ENCODE assay signal across 8 mouse cellular contexts in the genomic region with DNA sequence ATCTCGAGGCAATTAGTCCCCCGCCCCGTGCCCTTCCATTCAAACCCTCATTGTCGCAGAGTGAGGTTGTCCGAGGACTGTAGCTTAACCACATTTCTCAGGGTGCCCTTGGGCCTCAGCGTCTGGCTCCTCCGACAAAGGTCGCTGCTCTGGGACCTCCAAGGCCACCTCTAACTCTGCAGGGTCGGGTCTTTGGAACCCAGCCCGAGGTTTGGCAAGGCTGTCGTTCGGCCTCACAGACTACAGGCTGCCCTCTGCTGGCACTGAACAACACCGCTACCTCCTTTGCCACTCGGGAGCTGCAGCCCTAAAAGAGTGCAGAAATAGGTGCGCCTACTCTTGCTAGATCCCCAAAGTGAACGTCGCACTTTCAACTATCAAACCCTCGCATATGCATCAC. TPM values are rescaled to one million over a fixed set of nuclear protein-coding genes. Genes with fewer than 3 reads are reported as not detected.
DNase-seq lines count a peak whose midpoint lies in the region; ATAC-seq lines count a peak whose summit lies in the region.
"Had no signal": no experiment of that assay in that cellular context is flagged by ENCODE, and none has a peak within 500 bp of the region (broad histone marks: within the 10 kb centered on the region; RNA-seq: fewer than 3 reads in every experiment).

No protein-coding gene starts in this region.

- no peak overlapping the region for H3K9ac ChIP-seq in intestine, embryonic 14.5 days (ENCODE audit: low read length)
- no peak overlapping the region for H3K9ac ChIP-seq in neural tube, embryonic 12.5 days

- no peaks in the 10 kb centered on the region for H3K36me3 ChIP-seq in intestine, embryonic 14.5 days (ENCODE audit: control insufficient read depth, insufficient read depth, low read length)
- no peaks in the 10 kb centered on the region for H3K36me3 ChIP-seq in neural tube, embryonic 12.5 days

- 2% methylated on average over 18 of the region's 18 CpGs for WGBS in intestine, embryonic 14.5 days
- WGBS in neural tube, embryonic 12.5 days: under 1% methylated on average over 18 of the region's 18 CpGs

- no peak for ATAC-seq in intestine, embryonic 14.5 days (replicated peaks; ENCODE audit: low FRiP score, low TSS enrichment, low read depth)
- ATAC-seq in neural tube, embryonic 12.5 days (ENCODE audit: low FRiP score, low read depth): 0 out of 2 replicates have a peak, but pooled peaks have one; percentile 13

- H3K27me3 ChIP-seq in intestine, embryonic 14.5 days (replicated peaks; ENCODE audit: control insufficient read depth, insufficient read depth, low read length): peaks cover 85% of the 10 kb centered on the region
- peaks cover 83% of the 10 kb centered on the region for H3K27me3 ChIP-seq in neural tube, embryonic 12.5 days (replicated peaks)

- H3K4me2 ChIP-seq in intestine, embryonic 14.5 days (ENCODE audit: low read length): no peak overlapping the region
- H3K4me2 ChIP-seq in neural tube, embryonic 12.5 days (replicated peaks): no peak overlapping the region

- H3K4me3 ChIP-seq in intestine, embryonic 14.5 days (ENCODE audit: low read depth, low read length): no peak overlapping the region
- H3K4me3 ChIP-seq in neural tube, embryonic 12.5 days: no peak overlapping the region

- peak; percentile 26 to 28 for DNase-seq in left cerebral cortex, postnatal 14 days (ENCODE audit: low spot score in 2 of 2)
- no peak for DNase-seq in left cerebral cortex, postnatal 36 days (ENCODE audit: low spot score in 2 of 2)
- peak; percentile 60 for DNase-seq in R1 (ENCODE audit: low read depth, low spot score)
- DNase-seq in embryo, embryonic 10.5 days (ENCODE audit: low spot score): peak; percentile 77
- peak; percentile 62 for DNase-seq in intestine, embryonic 14.5 days (ENCODE audit: low spot score)
- DNase-seq in Muller cell, postnatal 12 days (ENCODE audit: inconsistent ontology term): no peak

- H3K9me3 ChIP-seq in intestine, embryonic 14.5 days (ENCODE audit: control insufficient read depth, low read length): no peaks in the 10 kb centered on the region
- no peaks in the 10 kb centered on the region for H3K9me3 ChIP-seq in neural tube, embryonic 12.5 days

- H3K27ac ChIP-seq in intestine, embryonic 14.5 days (ENCODE audit: low read depth): no peak overlapping the region
- no peak overlapping the region for H3K27ac ChIP-seq in neural tube, embryonic 12.5 days
- H3K27ac ChIP-seq: macrophage had no signal

- intact Hi-C loops in left cerebral cortex, postnatal 14 days (cut with DNase I): no loop called here
- intact Hi-C loops in left cerebral cortex, postnatal 36 days (cut with DNase I): loop anchor here (5.0 kb wide), 1 partner anchor 348 kb away; no protein-coding TSS in a partner anchor

- H3K4me1 ChIP-seq in intestine, embryonic 14.5 days (replicated peaks; ENCODE audit: control insufficient read depth, insufficient read depth, low read length): no peaks in the 10 kb centered on the region
- H3K4me1 ChIP-seq in neural tube, embryonic 12.5 days: no peaks in the 10 kb centered on the region

RNA-seq across cellular contexts. Expression of a gene that starts 10.0 kb away (rescaled TPM):
- total RNA-seq in left cerebral cortex, postnatal 14 days (2021): 1 to 10 TPM in 1 of 2 experiments, under 1 TPM in 1; 0.86 to 1.7 TPM
- under 1 TPM; 0.91 to 0.99 TPM for total RNA-seq in left cerebral cortex, postnatal 36 days (2021)
- not detected in 2 replicates for polyA plus RNA-seq in intestine, embryonic 14.5 days (2014; fragmentation: Nextera tagmentation; extraction: Ambion mirVana)
- 0.73 and 1.2 TPM in 2 replicates for polyA plus RNA-seq in neural tube, embryonic 12.5 days (2016; fragmentation: Nextera tagmentation; extraction: Ambion mirVana)
- polyA plus RNA-seq: macrophage had no signal

RNA-seq across cellular contexts. Expression of a gene that starts 21.1 kb away (rescaled TPM):
- 10 to 100 TPM; 29.8 to 36.6 TPM for total RNA-seq in left cerebral cortex, postnatal 14 days (2021)
- total RNA-seq in left cerebral cortex, postnatal 36 days (2021): 10 to 100 TPM; 32.3 to 34.1 TPM
- 45.7 and 47.6 TPM in 2 replicates for polyA plus RNA-seq in intestine, embryonic 14.5 days (2014; fragmentation: Nextera tagmentation; extraction: Ambion mirVana)
- polyA plus RNA-seq in neural tube, embryonic 12.5 days (2016; fragmentation: Nextera tagmentation; extraction: Ambion mirVana): 81.7 and 93.4 TPM in 2 replicates

Comparison
In these comparisons a context has a peak if more than half of its experiments do, and no peak if none do; other contexts are left out.
1. DNase-seq: peak in left cerebral cortex, postnatal 14 days (2 of 2), R1 (single experiment), embryo, embryonic 10.5 days (single experiment) and intestine, embryonic 14.5 days (single experiment); none in left cerebral cortex, postnatal 36 days (0 of 2) and Muller cell, postnatal 12 days (single experiment).